Mouse (Mus musculus) adrenal gland, adult 8-10 months (tissue): Measurements from ENCODE around the gene B3gat3. TPM values are rescaled to one million over a fixed set of nuclear protein-coding genes. Genes with fewer than 3 reads are reported as not detected.

Source experiments
- microRNA-seq, 2 experiments: library from miRNA; unstranded; fragments of <30 nt; microRNA quantifications; one replicate each; pipeline ENCODE4 v1.2.0; 2022
- total RNA-seq, 4 experiments: library from RNA; stranded (reverse); gene quantifications; 2 replicates each; pipeline ENCODE4 v1.2.4; 2022

B3gat3 gene
- total RNA-seq, 4 experiments from 2014 or later: 61.3 to 72.9 (median 70.0) TPM

Small RNA genes lying within 50 kb of the gene (microRNA-seq; reads per million reads assigned to microRNA genes)
- 0.17 to 0.35 reads per million in 2 experiments for gene Mir5136

Other genes starting within 250 kb of the B3gat3 start
- 100 to 1,000 TPM; 210 to 266 (median 246) TPM for gene Slc3a2, start 197.0 kb upstream of the B3gat3 start, total RNA-seq
- 10 to 100 TPM; 49.1 to 60.4 (median 53.3) TPM for gene Wdr74, start 184.5 kb upstream of the B3gat3 start, total RNA-seq
- gene 1700092M07Rik, start 179.7 kb upstream of the B3gat3 start, total RNA-seq: 1 to 10 TPM in 3 of 4 experiments, under 1 TPM in 1; 0.64 to 4.4 (median 1.8) TPM
- gene Stx5a, start 179.0 kb upstream of the B3gat3 start, total RNA-seq: 100 to 1,000 TPM in 3 of 4 experiments, 10 to 100 TPM in 1; 90.9 to 138 (median 118) TPM
- gene Nxf1, start 163.3 kb upstream of the B3gat3 start, total RNA-seq: 100 to 1,000 TPM; 102 to 164 (median 148) TPM
- 100 to 1,000 TPM; 111 to 137 (median 123) TPM for gene Tmem223, start 149.4 kb upstream of the B3gat3 start, total RNA-seq
- 10 to 100 TPM; 54.8 to 73.9 (median 63.9) TPM for gene Tmem179b, start 145.9 kb upstream of the B3gat3 start, total RNA-seq
- 10 to 100 TPM; 16.6 to 26.8 (median 21.0) TPM for gene Taf6l, start 134.0 kb upstream of the B3gat3 start, total RNA-seq
- 100 to 1,000 TPM in 2 of 4 experiments, 10 to 100 TPM in 2; 86.0 to 106 (median 102) TPM for gene Polr2g, start 121.8 kb upstream of the B3gat3 start, total RNA-seq
- gene Zbtb3, start 117.8 kb upstream of the B3gat3 start, total RNA-seq: 1 to 10 TPM; 2.5 to 4.9 (median 3.5) TPM
- gene Ttc9c, start 101.0 kb upstream of the B3gat3 start, total RNA-seq: 10 to 100 TPM; 27.4 to 40.5 (median 35.9) TPM
- gene Hnrnpul2, start 100.4 kb upstream of the B3gat3 start, total RNA-seq: 10 to 100 TPM; 66.4 to 84.4 (median 73.9) TPM
- not detected for gene AC129217.1, start 90.6 kb upstream of the B3gat3 start, total RNA-seq
- 100 to 1,000 TPM in 3 of 4 experiments, 10 to 100 TPM in 1; 96.6 to 137 (median 126) TPM for gene Bscl2, start 82.9 kb upstream of the B3gat3 start, total RNA-seq
- gene Gng3, start 81.2 kb upstream of the B3gat3 start, total RNA-seq: 1 to 10 TPM; 4.7 to 9.8 (median 8.7) TPM
- gene Lrrn4cl, start 69.6 kb upstream of the B3gat3 start, total RNA-seq: 1 to 10 TPM; 2.6 to 4.5 (median 3.3) TPM
- 100 to 1,000 TPM; 203 to 231 (median 218) TPM for gene Ubxn1, start 48.9 kb upstream of the B3gat3 start, total RNA-seq
- 10 to 100 TPM; 53.2 to 91.0 (median 63.1) TPM for gene Uqcc3, start 39.5 kb upstream of the B3gat3 start, total RNA-seq
- 10 to 100 TPM in 3 of 4 experiments, 1 to 10 TPM in 1; 9.6 to 22.4 (median 14.5) TPM for gene Lbhd1, start 36.6 kb upstream of the B3gat3 start, total RNA-seq
- not detected for gene Gm49403, start 36.4 kb upstream of the B3gat3 start, total RNA-seq
- 10 to 100 TPM; 32.6 to 54.7 (median 45.3) TPM for gene 1810009A15Rik, start 31.5 kb upstream of the B3gat3 start, total RNA-seq
- gene Gm49416, start 31.4 kb upstream of the B3gat3 start, total RNA-seq: 10 to 100 TPM in 1 of 4 experiments, 1 to 10 TPM in 3; 2.6 to 10.6 (median 6.0) TPM
- gene Ints5, start 27.4 kb upstream of the B3gat3 start, total RNA-seq: 10 to 100 TPM; 22.9 to 27.8 (median 25.0) TPM
- gene Ganab, start 22.3 kb upstream of the B3gat3 start, total RNA-seq: 100 to 1,000 TPM; 204 to 232 (median 222) TPM
- 10 to 100 TPM; 51.9 to 73.5 (median 54.9) TPM for gene Rom1, start 9.0 kb downstream of the B3gat3 start, total RNA-seq
- 10 to 100 TPM; 57.9 to 87.6 (median 79.6) TPM for gene Eml3, start 9.2 kb downstream of the B3gat3 start, total RNA-seq
- 100 to 1,000 TPM in 2 of 4 experiments, 10 to 100 TPM in 2; 83.4 to 133 (median 102) TPM for gene Mta2, start 21.5 kb downstream of the B3gat3 start, total RNA-seq
- gene Tut1, start 33.5 kb downstream of the B3gat3 start, total RNA-seq: 10 to 100 TPM; 22.9 to 31.9 (median 26.8) TPM
- 100 to 1,000 TPM; 306 to 355 (median 328) TPM for gene Eef1g, start 46.7 kb downstream of the B3gat3 start, total RNA-seq
- gene Ahnak, start 68.9 kb downstream of the B3gat3 start, total RNA-seq: 100 to 1,000 TPM; 122 to 227 (median 158) TPM
- under 1 TPM in 1 of 4 experiments, not detected in 3; 0.73 TPM for gene Scgb1a1, start 167.6 kb downstream of the B3gat3 start, total RNA-seq
- gene Asrgl1, start 215.3 kb downstream of the B3gat3 start, total RNA-seq: 10 to 100 TPM; 12.7 to 21.8 (median 15.5) TPM